Mouse (Mus musculus) layer of hippocampus, postnatal 25 days (tissue): ENCODE data around the gene Vgll4. TPM values are rescaled to one million over a fixed set of nuclear protein-coding genes. Genes with fewer than 3 reads are reported as not detected.

Experiments used
- DNase-seq, 2 experiments: peaks; one replicate each; pipeline ENCODE4 v3.0.0; 2022; ENCODE audit warnings: mixed read lengths in 2 of 2, low spot score in 1 of 2; ENCODE audit errors: extremely low spot score in 1 of 2
- total RNA-seq, 2 experiments: library from RNA; stranded (reverse); gene quantifications; 2 replicates each; pipeline ENCODE4 v1.2.3; 2021

Gene Vgll4
- total RNA-seq, 2 experiments from 2014 or later: 43.2 to 48.7 TPM

GRCm38 (mm10) chr6:114878841-114879520 is 90.8 kb downstream of the Vgll4 start:
- no peak for DNase-seq

DNA sequence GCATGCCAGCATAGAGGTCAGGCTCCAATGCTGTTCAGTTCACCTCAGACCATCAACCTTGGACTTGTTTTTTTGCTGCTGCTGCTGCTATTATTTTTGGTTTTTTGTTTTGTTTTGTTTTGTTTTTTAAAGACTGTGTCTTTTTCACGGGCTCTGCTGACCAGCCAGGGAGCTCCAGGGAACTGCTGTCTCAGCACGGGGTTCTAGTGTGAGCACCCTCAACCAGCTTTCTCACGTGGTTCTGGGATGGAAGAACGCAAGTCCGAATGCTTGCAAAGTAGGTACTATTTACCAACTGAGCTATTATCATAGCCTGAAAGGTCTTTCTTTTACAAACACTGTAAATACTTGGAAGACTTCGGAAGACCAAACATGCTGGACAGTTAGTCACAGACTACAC is 93.2 kb downstream of the Vgll4 start:
- no peak for DNase-seq

- DNase-seq: no peak
Observed at GRCm38 (mm10) chr6:114876033-114876432, 93.8 kb downstream of the Vgll4 start.

- DNase-seq: peak; percentile 85 to 88
Observed at GRCm38 (mm10) chr6:114875018-114875558, 94.7 kb downstream of the Vgll4 start.

DNA sequence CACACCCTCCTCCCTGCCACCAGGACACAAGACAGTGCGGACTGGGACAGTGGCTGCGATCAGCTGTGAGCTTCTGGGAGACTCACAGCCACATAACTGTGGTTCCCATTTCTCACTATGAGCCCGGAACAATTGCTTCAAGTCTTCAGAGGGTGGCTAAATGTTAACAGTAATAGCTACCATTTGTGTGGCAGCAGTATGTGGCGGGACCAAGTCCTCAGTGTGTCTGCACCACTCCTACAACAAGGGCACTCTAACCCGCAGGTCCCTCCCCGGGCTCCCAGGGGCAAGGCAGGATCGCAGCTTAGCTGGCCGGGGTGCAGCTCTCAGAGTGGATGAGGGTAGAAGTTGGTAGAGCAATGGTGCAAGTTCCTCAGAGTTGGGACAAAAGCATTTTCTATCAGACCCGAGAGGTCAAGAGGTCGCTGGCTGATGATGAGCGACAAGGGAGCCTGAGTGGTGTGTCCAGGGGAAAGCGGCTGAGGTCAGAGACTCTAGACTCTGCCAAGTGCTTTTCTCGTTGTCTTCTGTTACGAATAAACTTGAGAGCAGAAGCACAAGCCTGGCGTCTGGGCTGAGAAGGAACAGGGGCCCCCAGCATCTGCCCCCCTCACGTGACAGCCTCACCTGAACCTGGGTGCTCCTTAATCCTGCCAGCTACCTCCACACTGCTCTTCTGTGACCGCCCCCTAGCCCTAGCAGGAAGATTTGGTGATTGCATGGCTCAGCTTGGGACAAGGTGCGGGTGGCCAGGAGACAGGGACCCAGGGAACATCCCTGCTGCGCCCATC is 95.5 kb downstream of the Vgll4 start:
- DNase-seq: no peak

GRCm38 (mm10) chr6:114873808-114874137 is 96.0 kb downstream of the Vgll4 start:
- no peak for DNase-seq

DNA sequence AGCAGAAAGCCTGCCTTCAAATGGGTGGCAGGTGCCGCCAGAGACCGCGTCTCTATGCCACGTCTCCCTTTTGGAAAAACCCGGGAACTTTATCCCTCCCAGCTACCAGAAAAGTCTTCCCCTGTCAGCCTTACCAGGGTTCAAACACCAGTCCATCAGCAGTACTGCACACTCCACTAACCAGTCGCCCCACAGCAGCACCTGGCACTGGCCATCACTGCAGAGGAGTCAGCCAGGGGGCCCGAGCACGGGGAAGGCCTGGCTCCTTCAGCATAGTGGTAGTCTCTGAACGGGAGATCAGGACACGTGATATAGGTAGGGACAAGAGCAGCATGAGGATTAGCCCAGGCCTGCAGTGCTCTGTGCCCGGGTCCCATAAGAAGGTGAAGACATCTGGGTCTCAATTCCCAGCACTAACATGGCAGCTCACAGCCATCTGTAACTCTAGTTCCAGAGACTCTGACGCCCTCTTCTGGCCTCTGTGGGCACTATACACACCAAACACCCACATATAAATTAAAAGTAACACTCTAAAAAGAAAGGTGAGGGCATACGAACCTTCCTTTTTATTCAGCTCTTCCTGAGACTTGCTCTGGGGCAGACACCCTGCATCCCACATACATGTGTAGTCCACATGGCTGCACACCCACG is 98.7 kb downstream of the Vgll4 start:
- no peak for DNase-seq

GRCm38 (mm10) chr6:114869501-114870076 is 100.2 kb downstream of the Vgll4 start:
- DNase-seq: no peak

GRCm38 (mm10) chr6:114868656-114869055 is 101.1 kb downstream of the Vgll4 start:
- DNase-seq: no peak

- no peak for DNase-seq
Observed at GRCm38 (mm10) chr6:114866619-114867018, 103.2 kb downstream of the Vgll4 start.

- no peak for DNase-seq
Observed at GRCm38 (mm10) chr6:114866078-114866477, 103.7 kb downstream of the Vgll4 start.

DNA sequence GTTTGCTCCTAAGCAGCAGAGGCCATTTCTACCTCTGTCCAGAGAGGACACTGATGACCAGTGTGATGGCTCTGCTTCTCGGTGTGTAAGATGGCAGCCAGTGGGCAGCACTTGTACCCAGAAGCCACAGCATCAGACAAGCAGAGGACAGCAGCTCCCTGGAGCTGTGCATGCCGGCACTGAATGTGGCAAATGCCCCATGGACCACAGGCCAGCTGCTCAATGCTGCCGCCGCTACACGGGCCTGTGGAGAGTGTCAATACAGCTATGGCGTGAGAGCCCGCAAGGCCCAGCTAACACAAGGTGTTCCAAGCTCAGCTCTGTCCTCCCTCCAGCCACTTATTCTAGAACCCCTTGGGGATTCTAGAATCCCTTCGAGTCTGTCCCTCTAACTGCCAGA is 105.4 kb downstream of the Vgll4 start:
- no peak for DNase-seq

DNA sequence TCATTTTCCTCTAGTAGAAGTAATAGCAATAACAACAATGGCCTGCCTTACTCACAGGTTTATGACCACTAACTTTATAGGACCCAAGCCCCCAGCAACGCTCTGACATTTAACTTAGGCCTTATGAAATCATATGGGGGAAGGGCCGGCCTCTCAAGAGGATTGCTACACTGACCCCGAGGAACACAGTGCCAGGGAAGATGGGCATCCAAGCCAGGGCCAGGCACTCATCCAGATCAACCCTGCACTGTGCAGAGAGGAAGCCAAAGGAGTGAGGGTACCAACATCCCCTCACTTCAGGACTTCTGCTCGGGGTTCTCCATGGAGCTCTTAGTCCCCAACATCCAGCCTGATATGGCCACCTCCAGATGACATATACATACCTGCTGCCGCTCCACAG is 106.3 kb downstream of the Vgll4 start:
- DNase-seq: no peak

DNA sequence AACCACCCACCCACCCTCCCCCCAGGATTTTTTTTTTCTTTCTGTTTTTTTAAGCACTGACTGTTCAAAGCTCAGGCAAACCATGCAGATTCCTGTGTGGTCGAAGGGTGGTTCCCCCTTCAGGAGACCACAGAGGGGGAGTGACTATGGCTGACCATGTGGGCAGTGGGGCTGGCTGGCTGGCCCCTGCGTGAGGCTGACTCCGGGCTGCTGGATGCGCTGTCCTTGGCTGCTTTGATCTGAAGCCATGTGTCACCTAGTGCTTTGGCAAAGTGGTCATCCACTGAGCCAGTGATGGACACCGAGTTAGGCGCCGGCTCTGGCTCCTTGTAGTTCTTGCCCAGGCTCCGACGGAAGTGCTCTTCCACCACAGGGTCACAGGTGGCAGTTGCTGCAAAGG is 107.7 kb downstream of the Vgll4 start:
- DNase-seq: no peak

DNA sequence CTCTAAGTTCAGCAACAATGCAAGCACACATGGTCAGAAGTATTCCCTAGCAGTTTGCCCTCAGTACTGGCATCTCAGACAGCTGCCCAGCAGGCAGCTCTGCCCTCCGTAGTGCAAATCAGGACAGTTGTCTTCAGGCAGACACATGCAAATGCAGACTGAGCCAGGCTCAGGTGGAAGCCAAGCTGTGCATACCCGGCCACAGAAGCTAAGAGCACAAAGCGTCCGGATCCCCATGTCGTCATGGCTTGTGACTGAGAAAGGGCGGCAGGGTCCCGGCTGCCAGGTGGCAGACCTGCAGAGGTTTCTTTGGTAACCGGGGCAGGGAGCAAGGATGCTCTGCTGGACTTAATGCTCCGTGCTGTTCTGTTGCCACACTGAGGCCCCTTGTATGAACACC is 108.2 kb downstream of the Vgll4 start:
- DNase-seq: no peak

DNA sequence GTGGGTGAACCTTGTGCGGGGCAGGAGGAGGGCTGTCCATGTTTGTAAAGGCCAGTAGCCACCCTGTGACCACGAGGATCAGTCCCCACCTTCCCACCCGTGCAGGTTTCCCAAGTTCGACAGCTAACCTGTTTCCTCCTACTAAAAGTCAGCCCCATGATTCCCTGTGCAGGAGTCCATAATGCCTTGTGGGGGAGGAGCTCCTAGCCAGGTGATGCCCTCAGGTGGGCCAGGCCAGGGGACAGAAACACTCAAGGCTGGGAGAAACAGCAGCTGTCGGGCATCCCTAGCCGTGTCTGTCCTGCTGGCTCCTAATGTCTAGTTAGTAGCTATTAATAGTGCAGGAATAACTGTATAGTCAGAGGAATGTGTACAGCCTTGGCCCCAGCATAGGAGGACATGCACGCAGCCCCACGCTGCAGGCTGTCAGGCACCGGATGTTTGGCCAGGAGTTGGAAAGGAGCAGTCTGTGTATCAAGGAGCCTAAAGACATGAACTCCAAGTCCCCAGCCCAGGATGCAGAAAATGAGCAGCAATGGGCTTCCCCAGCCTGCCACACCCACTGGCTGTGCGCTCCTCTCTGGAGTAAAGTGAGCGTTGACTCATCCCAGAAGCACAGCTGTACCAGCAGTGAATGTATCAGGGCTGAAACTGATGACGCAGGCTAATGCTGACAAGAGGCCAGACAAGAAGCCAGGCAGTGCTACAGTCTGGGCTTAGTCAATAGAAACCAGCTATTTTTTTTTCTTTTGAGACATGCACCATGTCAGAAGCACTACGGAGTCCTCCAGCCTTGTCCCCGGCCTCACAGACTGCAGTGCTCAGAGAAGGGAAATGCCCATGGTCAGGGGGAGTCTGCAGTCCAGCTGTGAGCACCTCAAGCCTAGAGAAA is 108.9 kb downstream of the Vgll4 start:
- no peak for DNase-seq

GRCm38 (mm10) chr6:114858722-114859053 is 111.1 kb downstream of the Vgll4 start:
- DNase-seq: no peak

DNA sequence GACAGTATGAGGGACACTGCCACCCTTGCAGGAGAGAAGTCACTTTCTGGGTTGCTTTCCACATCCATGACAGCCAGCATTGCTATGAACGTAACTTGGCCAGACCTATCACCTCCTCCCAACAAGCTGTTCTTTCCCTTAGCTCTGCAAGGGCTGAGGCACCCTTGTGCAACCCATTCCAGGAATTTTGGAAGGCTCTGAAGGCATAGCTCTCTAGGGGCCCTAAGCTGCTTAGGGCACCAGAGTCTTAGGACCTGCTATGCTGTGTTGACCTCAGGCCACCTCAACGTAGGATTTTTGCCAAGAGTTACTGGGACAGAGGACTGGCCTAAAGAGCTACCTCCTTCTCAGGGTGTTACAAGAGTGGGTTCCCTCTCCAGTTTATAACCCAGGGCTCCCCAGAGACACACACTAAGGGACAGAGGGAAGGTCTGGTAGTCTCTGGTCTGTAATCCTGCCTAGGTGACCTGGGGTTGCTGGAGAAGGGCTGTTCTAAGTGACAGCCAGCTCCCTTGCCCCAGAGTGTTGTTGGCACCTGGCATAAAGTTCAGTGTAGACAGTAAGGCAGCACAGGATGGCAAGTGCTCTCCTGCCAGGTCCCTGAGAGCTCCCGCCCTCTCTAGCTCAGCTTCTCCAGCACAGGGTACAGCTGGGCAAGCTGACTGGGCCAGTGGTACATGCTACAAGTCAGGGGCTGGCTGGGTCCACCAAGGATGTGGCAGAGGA is 111.6 kb downstream of the Vgll4 start:
- no peak for DNase-seq

- no peak for DNase-seq
Observed at GRCm38 (mm10) chr6:114856501-114856900, 113.3 kb downstream of the Vgll4 start.
